Mouse (Mus musculus) spleen, adult 2 months (tissue): ENCODE results near the gene Comp.

Experiments used
- CTCF ChIP-seq: fragments of 200-500 bp; IDR thresholded peaks from 2 replicates; pipeline ENCODE4 v1.5.1; 2011; ENCODE audit warnings: mild to moderate bottlenecking, inconsistent platforms; ENCODE audit not compliant: insufficient read depth, insufficient read length, insufficient replicate concordance; ENCODE audit errors: extremely low read depth
- POLR2A ChIP-seq: fragments of 200-500 bp; IDR thresholded peaks from 2 replicates; pipeline ENCODE4 v1.6.1; 2011; ENCODE audit warnings: low read depth, low read length, inconsistent platforms

DNA sequence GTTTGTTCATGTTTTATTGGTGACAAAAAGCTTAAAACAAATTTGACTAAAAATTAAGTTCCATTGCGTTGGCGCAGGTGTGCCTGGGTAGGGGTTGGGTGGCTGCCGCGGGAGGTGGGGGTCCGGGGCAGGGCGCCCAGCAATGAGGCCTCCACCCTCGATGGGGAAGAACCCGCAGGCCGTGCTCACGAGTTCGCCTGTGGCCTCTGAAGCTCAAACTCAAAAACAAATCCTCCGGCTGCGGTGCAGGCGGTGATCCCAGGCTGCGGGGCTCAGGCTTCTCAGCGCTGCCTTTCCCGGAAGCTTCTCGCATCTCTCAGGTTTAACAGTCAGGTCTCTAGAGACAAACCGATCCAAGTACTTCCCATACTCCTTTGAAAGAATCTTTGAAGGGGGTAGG, 41.8 kb upstream of the Comp start:
- TF ChIP-seq POLR2A (no peak), CTCF (no peak)
